Comparison of ENCODE assay signal across 8 mouse cellular contexts in genomic region chr4:154170506-154171150, GRCm38 (mm10). TPM values are rescaled to one million over a fixed set of nuclear protein-coding genes. Genes with fewer than 3 reads are reported as not detected.
DNase-seq lines count a peak whose midpoint lies in the region; ATAC-seq and TF ChIP-seq lines count a peak whose summit lies in the region.

Gene Megf6 (plus strand): TSS chr4:154170730.

- H3K4me2 ChIP-seq in forebrain, embryonic 13.5 days: peak within 1 kb of the TSS; percentile 98
- H3K4me2 ChIP-seq in intestine, embryonic 16.5 days (ENCODE audit: low read depth, low read length): peak within 1 kb of the TSS; percentile 93

- peak; percentile 83 for ATAC-seq in forebrain, embryonic 13.5 days
- peak; percentile 77 for ATAC-seq in intestine, embryonic 16.5 days

- H3K27me3 ChIP-seq in forebrain, embryonic 13.5 days: peaks cover 47% of the 10 kb centered on the region
- H3K27me3 ChIP-seq in intestine, embryonic 16.5 days (replicated peaks; ENCODE audit: control insufficient read depth, insufficient read depth, low read length): peaks cover 42% of the 10 kb centered on the region
- no peaks in the 10 kb centered on the region for H3K27me3 ChIP-seq in testis, adult 2 months (ENCODE audit: control insufficient read depth, insufficient read depth, low read length)

- peak within 1 kb of the TSS; percentile 57 for H3K4me3 ChIP-seq in forebrain, embryonic 13.5 days
- H3K4me3 ChIP-seq in intestine, embryonic 16.5 days (ENCODE audit: low read length): peak within 1 kb of the TSS; percentile 54
- peak within 1 kb of the TSS; percentile 80 for H3K4me3 ChIP-seq in testis, adult 2 months (ENCODE audit: control insufficient read depth, low read depth, low read length)

- TF ChIP-seq CTCF in testis, adult 2 months (IDR thresholded peaks at IDR 0.05; ENCODE audit: control insufficient read depth, insufficient read depth, insufficient replicate concordance, low read depth, low read length): no peak

- no peak for DNase-seq in thymus, postnatal 0 days (ENCODE audit: low spot score)
- no peak for DNase-seq in thymus, postnatal 14 days
- peak; percentile 80 for DNase-seq in lung, postnatal 10 days
- DNase-seq in cerebellum, postnatal 36 days: no peak
- DNase-seq in adrenal gland, adult 2 months: no peak

- peaks cover 26% of the 10 kb centered on the region for H3K4me1 ChIP-seq in forebrain, embryonic 13.5 days
- peaks cover 11% of the 10 kb centered on the region; the same call in 1 of the 2 replicates for H3K4me1 ChIP-seq in intestine, embryonic 16.5 days (ENCODE audit: control insufficient read depth, insufficient read depth, low read length)
- H3K4me1 ChIP-seq in testis, adult 2 months (ENCODE audit: control insufficient read depth, insufficient read depth, low read length): peaks cover 11% of the 10 kb centered on the region

- under 1% methylated on average over 44 of the region's 61 CpGs for WGBS in forebrain, embryonic 13.5 days
- under 1% methylated on average over 60 of the region's 61 CpGs for WGBS in intestine, embryonic 16.5 days

- H3K27ac ChIP-seq in forebrain, embryonic 13.5 days: no peak within 1 kb of the TSS
- H3K27ac ChIP-seq in intestine, embryonic 16.5 days (ENCODE audit: low read length): no peak within 1 kb of the TSS
- no peak within 1 kb of the TSS for H3K27ac ChIP-seq in testis, adult 2 months (ENCODE audit: control insufficient read depth, insufficient read depth, low read depth, low read length)

- peak within 1 kb of the TSS; percentile 62 for H3K9ac ChIP-seq in forebrain, embryonic 13.5 days
- peak within 1 kb of the TSS; percentile 61 for H3K9ac ChIP-seq in intestine, embryonic 16.5 days (ENCODE audit: low read depth, low read length)

- H3K9me3 ChIP-seq in forebrain, embryonic 13.5 days (replicated peaks): no peaks in the 10 kb centered on the region
- H3K9me3 ChIP-seq in intestine, embryonic 16.5 days (ENCODE audit: control insufficient read depth, low read length): no peaks in the 10 kb centered on the region

- no peak for TF ChIP-seq POLR2A in testis, adult 2 months (IDR thresholded peaks at IDR 0.05; ENCODE audit: control insufficient read depth, low read depth, low read length)

- H3K36me3 ChIP-seq in forebrain, embryonic 13.5 days (ENCODE audit: poor library complexity, severe bottlenecking): no peaks in the 10 kb centered on the region
- no peaks in the 10 kb centered on the region for H3K36me3 ChIP-seq in intestine, embryonic 16.5 days (ENCODE audit: control insufficient read depth, insufficient read depth, low read length)
- no peaks in the 10 kb centered on the region for H3K36me3 ChIP-seq in testis, adult 2 months (ENCODE audit: control insufficient read depth, insufficient read depth, low read length)

RNA-seq across cellular contexts. Expression of gene Megf6, which starts in this region (rescaled TPM):
- polyA plus RNA-seq in thymus, postnatal 0 days (2015; fragmentation: Nextera tagmentation; extraction: Ambion mirVana): 14.8 and 17.0 TPM in 2 replicates
- 5.8 and 8.1 TPM in 2 replicates for polyA plus RNA-seq in forebrain, embryonic 13.5 days (2015; fragmentation: Nextera tagmentation; extraction: Ambion mirVana)
- polyA plus RNA-seq in intestine, embryonic 16.5 days (2015; fragmentation: Nextera tagmentation; extraction: Ambion mirVana): 10.3 and 12.0 TPM in 2 replicates
- 1.0 and 1.4 TPM in 2 replicates for polyA plus RNA-seq in testis, adult 2 months (2012; rRNA removed)
- 1 to 10 TPM; 2.3 to 2.6 TPM for total RNA-seq in adrenal gland, adult 2 months (2021)
- 4.5 and 5.3 TPM in 2 replicates for polyA plus RNA-seq in adrenal gland, adult 2 months (2012; rRNA removed)
